Mouse (Mus musculus): ENCODE measurements around the gene Phldb1. TPM values are rescaled to one million over a fixed set of nuclear protein-coding genes. Genes with fewer than 3 reads are reported as not detected.
A peak's percentile ranks its signal among the peaks of the same experiment; 100 is the strongest.
"Not testable (repeated sequence)": the region's sequence is repeated elsewhere in the genome, so short reads cannot be mapped to it uniquely, and the experiment has no call there.

Phldb1 gene
- polyA plus RNA-seq, 1 experiment, result 151 TPM

DNA sequence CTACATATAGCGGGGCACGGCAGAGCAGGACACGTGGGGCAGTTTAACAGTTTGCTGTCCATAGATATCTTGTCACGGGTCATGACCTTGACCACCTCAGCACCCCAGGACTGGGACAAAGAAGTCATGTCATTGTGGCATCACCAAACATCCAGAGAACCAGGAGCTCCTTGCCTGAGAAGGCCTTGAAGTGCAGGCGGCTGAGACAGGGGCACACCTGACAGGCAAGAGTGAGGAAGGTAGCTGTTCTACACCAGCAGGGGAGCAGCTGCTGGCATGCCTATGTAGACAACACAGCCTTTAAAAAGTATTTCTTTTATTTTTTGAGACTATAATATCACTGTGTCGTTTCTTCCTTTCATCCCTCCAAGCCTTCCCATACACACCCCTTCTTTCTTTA is 88.6 kb downstream of the Phldb1 start:
- TF ChIP-seq CTCF (IDR thresholded peaks at IDR 0.05; ENCODE audit: borderline replicate concordance, extremely low read depth, insufficient read depth, insufficient read length), result no peak
- TF ChIP-seq POLR2A (IDR thresholded peaks at IDR 0.05; ENCODE audit: borderline replicate concordance, extremely low read depth, insufficient read depth, insufficient read length, poor library complexity, severe bottlenecking), result no peak
- DNase-seq (ENCODE audit: low read depth), result no peak

DNA sequence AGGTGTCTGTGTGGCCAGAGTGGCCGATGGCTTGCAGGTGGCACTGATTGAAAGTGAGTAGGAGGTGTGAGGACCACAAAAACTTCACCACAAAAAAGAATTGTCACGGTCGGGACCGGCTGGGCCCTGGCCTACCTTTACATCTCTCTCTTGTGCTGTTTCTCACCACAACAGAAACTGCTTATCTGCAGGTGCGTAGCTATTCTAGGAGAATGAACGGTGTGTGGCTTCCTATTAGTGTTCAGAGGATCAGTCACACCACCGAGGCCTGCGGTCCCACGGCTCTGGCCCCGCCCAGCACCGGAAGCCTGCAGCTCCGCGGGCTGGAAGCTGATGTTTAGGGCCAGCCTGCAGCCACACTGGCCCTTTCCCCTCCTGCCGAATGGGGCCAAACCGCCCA is 89.1 kb downstream of the Phldb1 start:
- TF ChIP-seq CTCF (IDR thresholded peaks at IDR 0.05; ENCODE audit: borderline replicate concordance, extremely low read depth, insufficient read depth, insufficient read length), result no peak
- TF ChIP-seq POLR2A (IDR thresholded peaks at IDR 0.05; ENCODE audit: borderline replicate concordance, extremely low read depth, insufficient read depth, insufficient read length, poor library complexity, severe bottlenecking), result no peak
- no peak for DNase-seq (ENCODE audit: low read depth)

DNA sequence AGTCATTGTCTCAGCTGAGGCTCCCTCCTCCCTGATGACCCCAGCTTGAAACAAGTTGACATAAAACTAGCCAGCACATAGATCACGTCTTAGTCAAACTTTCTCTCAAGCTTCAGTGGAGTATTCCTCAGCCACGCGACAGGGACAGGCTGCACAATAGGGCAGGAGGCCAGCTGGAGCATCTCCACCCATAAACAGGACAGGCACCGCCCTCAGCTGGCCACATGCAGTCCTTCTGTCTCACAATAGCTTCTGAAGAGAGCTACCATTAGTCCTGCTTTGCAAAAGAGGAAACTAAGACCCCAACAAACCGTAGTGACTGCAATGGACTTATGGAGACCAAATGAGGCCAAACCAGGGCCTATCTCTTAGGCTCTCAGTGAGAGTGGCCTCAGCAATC is 89.5 kb downstream of the Phldb1 start:
- no peak for TF ChIP-seq POLR2A (IDR thresholded peaks at IDR 0.05; ENCODE audit: borderline replicate concordance, extremely low read depth, insufficient read depth, insufficient read length, poor library complexity, severe bottlenecking)
- TF ChIP-seq CTCF (IDR thresholded peaks at IDR 0.05; ENCODE audit: borderline replicate concordance, extremely low read depth, insufficient read depth, insufficient read length), result no peak
- DNase-seq (ENCODE audit: low read depth), result no peak

DNA sequence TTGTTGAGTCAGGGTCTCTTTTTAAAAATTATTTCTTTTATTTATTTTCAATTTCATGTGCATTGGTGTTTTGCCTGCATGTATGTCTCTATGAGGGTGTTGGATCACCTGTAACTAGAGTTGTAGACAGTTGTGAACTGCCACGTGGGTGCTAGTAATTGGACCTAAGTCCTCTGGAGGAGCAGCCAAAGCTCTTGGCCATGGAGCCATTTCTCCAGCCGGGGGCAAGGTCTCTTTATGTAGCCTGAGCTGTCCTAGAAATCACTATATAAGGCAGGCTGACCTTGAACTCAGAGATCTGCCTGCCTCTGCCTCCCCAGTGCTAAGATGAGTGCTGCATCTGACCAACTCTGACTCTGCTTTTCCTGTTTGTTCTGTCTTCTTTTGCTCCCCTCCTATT is 90.8 kb downstream of the Phldb1 start:
- TF ChIP-seq POLR2A (IDR thresholded peaks at IDR 0.05; ENCODE audit: borderline replicate concordance, extremely low read depth, insufficient read depth, insufficient read length, poor library complexity, severe bottlenecking), result no peak
- TF ChIP-seq CTCF (IDR thresholded peaks at IDR 0.05; ENCODE audit: borderline replicate concordance, extremely low read depth, insufficient read depth, insufficient read length), result no peak
- no peak for DNase-seq (ENCODE audit: low read depth)

DNA sequence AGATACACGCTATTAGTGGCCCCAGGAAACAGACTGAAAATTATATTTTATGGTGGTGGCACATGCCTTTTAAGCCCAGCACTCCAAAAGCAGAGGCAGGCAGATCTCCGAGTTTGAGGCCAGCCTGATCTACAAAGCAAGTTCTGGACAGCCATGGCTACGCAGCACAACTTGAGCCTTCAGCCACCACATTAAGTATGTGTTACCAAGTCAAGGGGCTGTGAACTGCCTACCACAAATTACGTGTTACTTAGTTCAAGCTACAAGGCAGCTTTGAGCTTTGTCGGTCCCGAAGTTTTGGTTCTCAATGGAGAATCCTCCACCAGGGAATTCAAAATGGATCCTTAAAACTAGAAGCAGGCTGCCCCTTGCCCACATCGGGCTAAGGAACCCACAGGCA is 91.9 kb downstream of the Phldb1 start:
- no peak for DNase-seq (ENCODE audit: low read depth)
- no peak for TF ChIP-seq CTCF (IDR thresholded peaks at IDR 0.05; ENCODE audit: borderline replicate concordance, extremely low read depth, insufficient read depth, insufficient read length)
- TF ChIP-seq POLR2A (IDR thresholded peaks at IDR 0.05; ENCODE audit: borderline replicate concordance, extremely low read depth, insufficient read depth, insufficient read length, poor library complexity, severe bottlenecking), result no peak

DNA sequence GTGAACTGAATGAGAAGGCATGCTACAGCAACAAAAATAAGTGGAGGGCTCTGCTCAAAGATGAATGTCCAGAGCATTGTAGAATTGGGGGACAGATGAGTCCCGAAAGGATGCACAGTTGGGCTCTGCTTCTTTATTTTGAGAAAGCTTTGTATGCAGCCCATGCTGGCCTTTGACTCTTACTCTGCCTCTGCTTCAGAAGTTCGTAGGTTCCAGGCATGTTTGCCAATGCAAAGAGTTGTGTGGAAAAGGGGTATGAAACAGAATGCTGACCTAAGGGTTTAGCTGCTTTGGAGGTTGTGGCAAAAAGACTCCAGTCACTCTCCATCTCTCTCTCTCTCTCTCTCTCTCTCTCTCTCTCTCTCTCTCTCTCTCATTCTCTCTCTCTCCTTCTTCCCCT is 93.4 kb downstream of the Phldb1 start:
- DNase-seq (ENCODE audit: low read depth), result no peak

DNA sequence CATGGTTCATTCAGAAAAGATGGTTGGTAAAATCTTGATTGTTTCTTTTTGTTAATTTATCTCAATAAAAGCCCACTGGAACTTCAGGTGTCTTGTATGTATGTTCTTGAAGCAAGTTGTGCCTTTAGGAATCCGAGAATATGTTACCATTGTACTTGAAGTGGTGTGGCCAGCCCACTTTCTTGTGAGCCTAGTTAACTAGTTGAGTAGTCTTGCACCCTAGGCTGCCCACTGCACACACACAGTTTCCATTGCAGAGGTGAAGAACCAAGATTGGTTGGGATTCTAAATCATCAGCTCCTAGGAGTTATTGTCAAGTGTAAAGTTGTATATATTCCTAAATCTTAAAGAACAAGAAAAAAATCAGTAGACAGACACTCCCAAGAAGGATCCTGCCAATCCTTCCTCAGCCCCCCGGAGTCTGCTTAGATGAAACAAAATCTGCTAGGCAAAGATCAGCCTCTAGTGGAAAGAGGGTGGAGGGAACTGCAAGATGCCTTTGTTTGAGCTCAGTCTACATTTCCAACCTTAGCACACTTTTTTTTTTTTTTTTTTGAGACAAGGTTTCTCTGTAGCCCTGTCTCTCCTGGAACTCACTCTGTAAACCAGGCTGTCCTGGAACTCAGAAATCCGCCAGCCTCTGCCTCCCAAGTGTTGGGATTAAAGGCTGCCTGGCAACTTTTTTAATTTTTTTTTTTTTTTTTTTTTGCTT is 94.2 kb downstream of the Phldb1 start:
- DNase-seq (ENCODE audit: low read depth), result no peak
- TF ChIP-seq CTCF (IDR thresholded peaks at IDR 0.05; ENCODE audit: borderline replicate concordance, extremely low read depth, insufficient read depth, insufficient read length), result no peak
- TF ChIP-seq POLR2A (IDR thresholded peaks at IDR 0.05; ENCODE audit: borderline replicate concordance, extremely low read depth, insufficient read depth, insufficient read length, poor library complexity, severe bottlenecking), result no peak

More for the DNA sequence above, 93.4 kb downstream of the Phldb1 start:
- TF ChIP-seq CTCF (IDR thresholded peaks at IDR 0.05; ENCODE audit: borderline replicate concordance, extremely low read depth, insufficient read depth, insufficient read length), result no peak
- TF ChIP-seq POLR2A (IDR thresholded peaks at IDR 0.05; ENCODE audit: borderline replicate concordance, extremely low read depth, insufficient read depth, insufficient read length, poor library complexity, severe bottlenecking), result no peak

DNA sequence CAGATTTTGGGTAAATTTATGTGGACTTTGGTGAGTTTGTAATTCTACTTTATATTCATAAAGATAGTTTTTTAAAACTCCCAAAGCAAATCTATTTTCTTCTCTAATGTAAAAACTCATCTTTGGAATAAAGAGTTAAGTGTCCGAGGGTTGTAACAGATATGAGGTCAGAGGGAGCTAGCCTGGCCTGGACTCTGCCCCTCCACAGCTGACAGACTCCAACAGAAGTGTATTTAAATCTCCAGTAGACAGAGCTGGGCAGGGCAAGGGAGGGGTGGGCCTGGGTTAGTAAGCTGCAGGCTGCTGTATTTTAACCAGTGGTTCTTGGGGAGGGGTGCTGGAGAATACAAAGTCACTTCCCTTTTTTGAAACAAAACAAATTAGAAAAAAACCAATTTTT is 95.0 kb downstream of the Phldb1 start:
- DNase-seq (ENCODE audit: low read depth), result not testable (repeated sequence)

DNA sequence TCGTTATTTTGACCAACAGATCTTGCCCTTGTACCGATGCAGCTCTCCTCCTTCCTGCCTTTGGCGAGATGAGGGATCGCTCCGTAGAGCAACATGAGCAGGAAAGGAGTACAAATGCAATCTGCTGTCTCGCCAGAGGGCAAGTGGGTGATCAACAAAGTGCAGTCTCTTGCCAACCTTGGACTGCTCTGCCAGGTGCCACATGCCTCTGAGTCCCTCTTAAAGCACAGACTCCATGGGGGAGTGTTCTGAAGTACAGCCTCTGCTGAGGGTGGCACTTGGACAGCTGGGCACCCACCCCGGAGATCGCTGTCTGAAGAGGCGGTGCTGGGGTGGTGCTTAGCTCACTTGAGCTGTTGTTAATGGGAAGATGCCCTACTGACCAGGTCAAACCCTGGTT is 96.3 kb downstream of the Phldb1 start:
- DNase-seq (ENCODE audit: low read depth), result not testable (repeated sequence)

DNA sequence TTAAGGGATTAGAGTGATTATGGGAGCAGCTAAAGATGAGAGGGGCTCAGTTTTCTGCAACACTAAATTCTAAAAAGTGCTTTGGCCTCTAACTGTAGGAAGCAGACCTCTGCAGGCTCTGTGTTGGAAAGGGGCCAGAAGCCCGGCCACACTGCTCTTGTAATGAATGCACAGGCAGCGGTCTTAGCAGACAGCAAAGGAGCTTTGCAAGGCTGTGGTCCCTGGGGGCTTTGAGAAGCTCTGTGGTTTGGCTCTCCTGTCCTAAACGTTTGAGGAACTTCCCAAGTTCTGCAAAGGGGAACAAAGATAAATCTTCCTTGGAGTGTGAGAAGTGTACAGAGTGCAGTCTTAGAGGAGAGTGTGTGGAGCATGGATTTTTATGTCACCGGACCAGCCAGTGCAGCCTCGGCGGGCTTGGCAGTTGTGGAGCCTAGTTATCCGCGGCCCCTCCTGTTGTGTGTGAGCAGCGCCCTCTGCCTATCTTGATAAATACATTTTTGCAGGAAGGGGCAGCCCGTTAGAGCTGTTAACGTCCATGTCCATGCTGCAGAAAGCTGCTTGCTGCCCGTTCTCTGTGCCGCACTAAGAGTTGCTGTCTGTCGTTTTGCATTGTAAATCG is 97.3 kb downstream of the Phldb1 start:
- DNase-seq (ENCODE audit: low read depth), result peak; percentile 77
- TF ChIP-seq CTCF (IDR thresholded peaks at IDR 0.05; ENCODE audit: borderline replicate concordance, extremely low read depth, insufficient read depth, insufficient read length), result no peak
- no peak for TF ChIP-seq POLR2A (IDR thresholded peaks at IDR 0.05; ENCODE audit: borderline replicate concordance, extremely low read depth, insufficient read depth, insufficient read length, poor library complexity, severe bottlenecking)

Other genes starting within 250 kb of the Phldb1 start
- 0.03 and 0.04 TPM in 2 replicates for gene Cxcr5, start 173.3 kb downstream of the Phldb1 start, polyA plus RNA-seq (2012; rRNA removed)
- gene Ddx6, start 130.3 kb downstream of the Phldb1 start, polyA plus RNA-seq (2012; rRNA removed), result 40.8 and 68.4 TPM in 2 replicates
- gene Treh, start 62.0 kb downstream of the Phldb1 start, polyA plus RNA-seq (2012; rRNA removed), result not detected in 2 replicates
- 57.1 and 76.9 TPM in 2 replicates for gene Arcn1, start 32.6 kb upstream of the Phldb1 start, polyA plus RNA-seq (2012; rRNA removed)
- gene Ift46, start 32.7 kb upstream of the Phldb1 start, polyA plus RNA-seq (2012; rRNA removed), result 132 and 147 TPM in 2 replicates
- gene Tmem25, start 64.1 kb upstream of the Phldb1 start, polyA plus RNA-seq (2012; rRNA removed), result 19.6 and 28.1 TPM in 2 replicates
- 1.1 and 1.2 TPM in 2 replicates for gene Ttc36, start 67.9 kb upstream of the Phldb1 start, polyA plus RNA-seq (2012; rRNA removed)
- gene Kmt2a, start 146.1 kb upstream of the Phldb1 start, polyA plus RNA-seq (2012; rRNA removed), result 25.6 and 41.4 TPM in 2 replicates
- gene Atp5l, start 185.5 kb upstream of the Phldb1 start, polyA plus RNA-seq (2012; rRNA removed), result 610 and 841 TPM in 2 replicates
- gene Ube4a, start 230.4 kb upstream of the Phldb1 start, polyA plus RNA-seq (2012; rRNA removed), result 24.0 and 42.3 TPM in 2 replicates
- gene Cd3g, start 245.2 kb upstream of the Phldb1 start, polyA plus RNA-seq (2012; rRNA removed), result not detected in 2 replicates
- gene Cd3d, start 246.6 kb upstream of the Phldb1 start, polyA plus RNA-seq (2012; rRNA removed), result not detected in 2 replicates